Mouse (Mus musculus) midbrain, embryonic 15.5 days (tissue): Measurements from ENCODE around the gene Per3. TPM values are rescaled to one million over a fixed set of nuclear protein-coding genes. Genes with fewer than 3 reads are reported as not detected.
"Not testable (repeated sequence)": the region's sequence is repeated elsewhere in the genome, so short reads cannot be mapped to it uniquely, and the experiment has no call there.

Experiments
- ATAC-seq: fragments of 200-750 bp; cut with Nextera tagmentation; replicated peaks from 2 replicates; pipeline ENCODE4 v1.8.0; 2017; ENCODE audit warnings: moderate TSS enrichment
- H3K27ac ChIP-seq: fragments of 300-500 bp; sonication (generic); 2 replicates; pipeline ENCODE4 v1.5.1; 2015; ENCODE audit warnings: mild to moderate bottlenecking, inconsistent platforms
- H3K27me3 ChIP-seq: fragments of 300-500 bp; sonication (generic); replicated peaks from 2 replicates; pipeline ENCODE4 v1.6.1; 2015; ENCODE audit warnings: inconsistent platforms
- H3K36me3 ChIP-seq: fragments of 300-500 bp; sonication (generic); replicated peaks from 2 replicates; pipeline ENCODE4 v1.6.1; 2015; ENCODE audit warnings: inconsistent platforms
- H3K4me1 ChIP-seq: fragments of 300-500 bp; sonication (generic); 2 replicates; pipeline ENCODE4 v1.6.1; 2015; ENCODE audit warnings: inconsistent platforms
- H3K4me2 ChIP-seq: fragments of 300-500 bp; sonication (generic); 2 replicates; pipeline ENCODE4 v1.6.1; 2015; ENCODE audit warnings: inconsistent platforms, mild to moderate bottlenecking, moderate library complexity
- H3K4me3 ChIP-seq: fragments of 300-500 bp; sonication (generic); 2 replicates; pipeline ENCODE4 v1.5.1; 2015; ENCODE audit warnings: mild to moderate bottlenecking, inconsistent platforms
- H3K9ac ChIP-seq: fragments of 300-500 bp; sonication (generic); 2 replicates; pipeline ENCODE4 v1.6.1; 2015; ENCODE audit warnings: mild to moderate bottlenecking, inconsistent platforms
- H3K9me3 ChIP-seq: fragments of 300-500 bp; sonication (generic); 2 replicates; pipeline ENCODE4 v1.6.1; 2016; ENCODE audit warnings: inconsistent platforms
- WGBS: fragments of 180-500 bp; shearing (Covaris S2); methylation state at CpG from one replicate; pipeline ENCODE4 v1.1.7; 2015; ENCODE audit warnings: mixed read lengths; 5-methylcytosine and 5-hydroxymethylcytosine counted together
- polyA plus RNA-seq: library from polyadenylated mRNA; unstranded; fragments of >200 nt; fragmentation: Nextera tagmentation; extraction: Ambion mirVana; gene quantifications from 2 replicates; pipeline ENCODE4 v1.2.1, GENCODE M21; 2015

Gene Per3
- polyA plus RNA-seq, 1 experiment from 2014 or later = 3.8 TPM

- H3K4me3 ChIP-seq = peak overlapping the region; percentile 85; the same call in 1 of the 2 replicates
- H3K27me3 ChIP-seq = no peaks in the 10 kb centered on the region
- no peaks in the 10 kb centered on the region for H3K9me3 ChIP-seq
- 71% methylated on average over 4 of the region's 4 CpGs for WGBS
- H3K27ac ChIP-seq = peak overlapping the region; percentile 95
- H3K36me3 ChIP-seq = peaks cover 19% of the 10 kb centered on the region
- H3K4me2 ChIP-seq = peak overlapping the region; percentile 71
- no peak overlapping the region for H3K9ac ChIP-seq
- peaks cover 24% of the 10 kb centered on the region for H3K4me1 ChIP-seq
- no peak for ATAC-seq
Observed at GRCm38 (mm10) chr4:151058634-151059033, 14.2 kb upstream of the Per3 start.

- peak; percentile 99 for ATAC-seq
- H3K4me1 ChIP-seq = peaks cover 24% of the 10 kb centered on the region
- H3K36me3 ChIP-seq = peaks cover 17% of the 10 kb centered on the region
- H3K9ac ChIP-seq = peak within 1 kb of the TSS; percentile 90
- no peaks in the 10 kb centered on the region for H3K27me3 ChIP-seq
- peak within 1 kb of the TSS; percentile 85 for H3K4me3 ChIP-seq
- under 1% methylated on average over 114 of the region's 114 CpGs for WGBS
- peak within 1 kb of the TSS; percentile 71 for H3K4me2 ChIP-seq
- H3K27ac ChIP-seq = peak within 1 kb of the TSS; percentile 95
- H3K9me3 ChIP-seq = no peaks in the 10 kb centered on the region
Observed at GRCm38 (mm10) chr4:151057347-151058321, 13.2 kb upstream of the Per3 start, which contains the start of gene Vamp3. Vamp3 (minus strand) TSS chr4:151057963.

- whole genome bisulfite sequencing = 94% methylated on average over 1 of the region's 1 CpGs
- Histone ChIP-seq H3K9me3 (no peaks in the 10 kb centered on the region), H3K4me2 (no peak overlapping the region), H3K4me1 (peaks cover 10% of the 10 kb centered on the region), H3K9ac (no peak overlapping the region), H3K36me3 (peaks cover 33% of the 10 kb centered on the region; the same call in 1 of the 2 replicates), H3K27me3 (no peaks in the 10 kb centered on the region), H3K4me3 (no peak overlapping the region), H3K27ac (no peak overlapping the region)
- no peak for ATAC-seq
Observed at GRCm38 (mm10) chr4:151051162-151051561, 6.7 kb upstream of the Per3 start.

GRCm38 (mm10) chr4:151046524-151046923 lies 2.1 kb upstream of the Per3 start:
- no peak overlapping the region for H3K9ac ChIP-seq
- no peaks in the 10 kb centered on the region; the same call in 1 of the 2 replicates for H3K27me3 ChIP-seq
- H3K4me2 ChIP-seq = no peak overlapping the region
- H3K9me3 ChIP-seq = no peaks in the 10 kb centered on the region
- H3K27ac ChIP-seq = no peak overlapping the region
- H3K36me3 ChIP-seq = peaks cover 30% of the 10 kb centered on the region; the same call in 1 of the 2 replicates
- 93% methylated on average over 3 of the region's 3 CpGs for WGBS
- peaks cover 10% of the 10 kb centered on the region; the same call in 1 of the 2 replicates for H3K4me1 ChIP-seq
- H3K4me3 ChIP-seq = no peak overlapping the region
- no peak for ATAC-seq

GRCm38 (mm10) chr4:151044944-151045570 lies 592 bp upstream of the Per3 start:
- Histone ChIP-seq H3K4me3 (peak overlapping the region; percentile 65), H3K36me3 (peaks cover 18% of the 10 kb centered on the region; the same call in 1 of the 2 replicates), H3K9me3 (no peaks in the 10 kb centered on the region), H3K9ac (peak overlapping the region; percentile 48; the same call in 1 of the 2 replicates), H3K4me2 (peak overlapping the region; percentile 96), H3K27ac (no peak overlapping the region), H3K4me1 (peaks cover 10% of the 10 kb centered on the region; the same call in 1 of the 2 replicates), H3K27me3 (no peaks in the 10 kb centered on the region; the same call in 1 of the 2 replicates)
- peak; percentile 14; the same call in 1 of the 2 replicates for ATAC-seq
- 3% methylated on average over 21 of the region's 21 CpGs for WGBS

- Histone ChIP-seq H3K27ac (no peak overlapping the region), H3K9me3 (no peaks in the 10 kb centered on the region), H3K27me3 (no peaks in the 10 kb centered on the region; the same call in 1 of the 2 replicates), H3K4me2 (peak overlapping the region; percentile 96), H3K36me3 (peaks cover 11% of the 10 kb centered on the region; the same call in 1 of the 2 replicates), H3K4me1 (peaks cover 10% of the 10 kb centered on the region; the same call in 1 of the 2 replicates), H3K4me3 (no peak overlapping the region; the same call in 1 of the 2 replicates), H3K9ac (no peak overlapping the region)
- WGBS = 44% methylated on average over 5 of the region's 5 CpGs
- ATAC-seq = no peak
Observed at GRCm38 (mm10) chr4:151043281-151043680, 1.2 kb downstream of the Per3 start.

GRCm38 (mm10) chr4:151041506-151041905 lies 3.0 kb downstream of the Per3 start:
- 90% methylated on average over 5 of the region's 5 CpGs for WGBS
- Histone ChIP-seq H3K9me3 (no peaks in the 10 kb centered on the region), H3K27me3 (no peaks in the 10 kb centered on the region; the same call in 1 of the 2 replicates), H3K4me1 (peaks cover 10% of the 10 kb centered on the region; the same call in 1 of the 2 replicates), H3K4me2 (no peak overlapping the region), H3K27ac (no peak overlapping the region), H3K36me3 (no peaks in the 10 kb centered on the region), H3K9ac (no peak overlapping the region), H3K4me3 (no peak overlapping the region)
- no peak for ATAC-seq

GRCm38 (mm10) chr4:151037800-151038199 lies 6.7 kb downstream of the Per3 start:
- WGBS = 90% methylated on average over 11 of the region's 11 CpGs
- Histone ChIP-seq H3K9ac (no peak overlapping the region), H3K36me3 (no peaks in the 10 kb centered on the region), H3K27ac (no peak overlapping the region), H3K27me3 (no peaks in the 10 kb centered on the region; the same call in 1 of the 2 replicates), H3K4me1 (no peaks in the 10 kb centered on the region), H3K4me2 (no peak overlapping the region), H3K9me3 (no peaks in the 10 kb centered on the region), H3K4me3 (no peak overlapping the region)
- no peak for ATAC-seq

GRCm38 (mm10) chr4:151036521-151036920 lies 7.9 kb downstream of the Per3 start:
- WGBS = 87% methylated on average over 7 of the region's 7 CpGs
- ATAC-seq = no peak
- Histone ChIP-seq H3K9me3 (no peaks in the 10 kb centered on the region), H3K27ac (no peak overlapping the region), H3K9ac (no peak overlapping the region), H3K27me3 (no peaks in the 10 kb centered on the region), H3K4me2 (no peak overlapping the region), H3K36me3 (no peaks in the 10 kb centered on the region), H3K4me3 (no peak overlapping the region), H3K4me1 (no peaks in the 10 kb centered on the region)

GRCm38 (mm10) chr4:151027001-151027400 lies 17.5 kb downstream of the Per3 start:
- Histone ChIP-seq H3K4me1 (no peaks in the 10 kb centered on the region), H3K4me3 (no peak overlapping the region), H3K9me3 (no peaks in the 10 kb centered on the region), H3K4me2 (no peak overlapping the region), H3K27ac (no peak overlapping the region), H3K27me3 (no peaks in the 10 kb centered on the region), H3K36me3 (no peaks in the 10 kb centered on the region), H3K9ac (no peak overlapping the region)
- ATAC-seq = no peak
- 50% methylated on average over 6 of the region's 6 CpGs for WGBS

- Histone ChIP-seq H3K4me3 (no peak overlapping the region), H3K36me3 (no peaks in the 10 kb centered on the region), H3K27ac (no peak overlapping the region), H3K9ac (no peak overlapping the region), H3K9me3 (no peaks in the 10 kb centered on the region), H3K4me1 (no peaks in the 10 kb centered on the region), H3K4me2 (no peak overlapping the region), H3K27me3 (no peaks in the 10 kb centered on the region)
- no peak for ATAC-seq
- WGBS = 90% methylated on average over 9 of the region's 9 CpGs
Observed at GRCm38 (mm10) chr4:151024152-151024551, 20.3 kb downstream of the Per3 start.

GRCm38 (mm10) chr4:151017356-151017755 lies 27.1 kb downstream of the Per3 start:
- H3K4me3 ChIP-seq, H3K9ac ChIP-seq, H3K4me1 ChIP-seq, H3K27ac ChIP-seq, H3K27me3 ChIP-seq, H3K36me3 ChIP-seq, H3K9me3 ChIP-seq, ATAC-seq, H3K4me2 ChIP-seq: not testable (repeated sequence)
- WGBS = 92% methylated on average over 1 of the region's 1 CpGs
